Mouse (Mus musculus) G1E (cell line): ENCODE measurements at regions not wholly inside any gene's neighbourhood (a gene's known extent, or its start where the extent isn't known, plus 50 kb on each side); places are given as distances from the start of the nearest gene placed in this dataset.

Experiments
- CTCF ChIP-seq: IDR thresholded peaks from 2 replicates; pipeline ENCODE4 v1.5.1; 2012; ENCODE audit warnings: low read depth, low read length, inconsistent platforms, mixed read lengths
- GATA1 ChIP-seq: IDR thresholded peaks from 2 replicates; pipeline ENCODE4 v1.6.1; 2012; ENCODE audit warnings: borderline replicate concordance, low read length, inconsistent platforms, mixed read lengths

DNA sequence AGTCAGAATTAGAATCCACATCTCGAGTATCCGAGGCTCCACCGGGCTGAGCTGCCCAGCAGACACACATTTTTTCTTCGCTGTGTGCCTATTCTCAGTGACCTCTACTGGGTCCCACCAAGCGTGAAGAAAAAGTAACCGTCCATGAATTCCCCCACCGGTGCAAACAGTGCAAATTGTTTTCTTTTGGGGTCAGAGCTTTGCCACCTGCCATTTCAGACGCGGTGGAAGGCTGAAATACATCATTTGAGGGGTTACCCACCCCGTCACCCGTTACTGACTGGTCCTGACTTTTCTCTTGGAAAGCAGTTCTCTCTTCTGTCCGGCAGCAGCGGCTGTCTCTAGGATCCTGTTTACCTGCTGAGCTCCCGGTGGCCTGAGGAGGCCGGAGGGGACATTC lies 105.7 kb downstream of the Gpat3 start:
- TF ChIP-seq CTCF (no peak), GATA1 (no peak)
